Mouse (Mus musculus) cerebellum, postnatal 10 days (tissue): ENCODE data around the gene Fbxw15.
"Not testable (repeated sequence)": the region's sequence is repeated elsewhere in the genome, so short reads cannot be mapped to it uniquely, and the experiment has no call there.

Experiments used
- DNase-seq, 2 experiments: peaks; one replicate each; pipeline ENCODE4 v3.0.0; 2021; ENCODE audit warnings: mixed read lengths in 2 of 2

The Fbxw15 gene

GRCm38 (mm10) chr9:109568162-109568561, at the start of gene Fbxw15:
TSS of gene Fbxw15 (minus strand) at chr9:109568262.
- not testable (repeated sequence) for DNase-seq

- peak; percentile 53 to 55 for DNase-seq
Measured at GRCm38 (mm10) chr9:109606837-109607236, 38.8 kb upstream of the Fbxw15 start.

GRCm38 (mm10) chr9:109602128-109602527, 34.1 kb upstream of the Fbxw15 start:
- peak; percentile 2 to 4 for DNase-seq

GRCm38 (mm10) chr9:109597226-109597625, 29.2 kb upstream of the Fbxw15 start:
- DNase-seq: no peak

GRCm38 (mm10) chr9:109594866-109595265, 26.8 kb upstream of the Fbxw15 start:
- no peak for DNase-seq

- DNase-seq: no peak
Measured at GRCm38 (mm10) chr9:109565546-109565945, 2.5 kb downstream of the Fbxw15 start.

- peak; percentile 1 to 2 for DNase-seq
Measured at GRCm38 (mm10) chr9:109562106-109562505, 6.0 kb downstream of the Fbxw15 start.

GRCm38 (mm10) chr9:109552483-109552882, 15.6 kb downstream of the Fbxw15 start:
- no peak for DNase-seq

- DNase-seq: not testable (repeated sequence)
Measured at GRCm38 (mm10) chr9:109549666-109550065, 18.4 kb downstream of the Fbxw15 start.

GRCm38 (mm10) chr9:109523385-109524064, 44.5 kb downstream of the Fbxw15 start:
- DNase-seq: no peak
